In genomic region chr16:4557949-4558348, GRCm38 (mm10) we compare ENCODE assay signal across 8 mouse cellular contexts. TPM values are rescaled to one million over a fixed set of nuclear protein-coding genes. Genes with fewer than 3 reads are reported as not detected.
A peak's percentile ranks its signal among the peaks of the same experiment; 100 is the strongest.
DNase-seq lines count a peak whose midpoint lies in the region; ATAC-seq and TF ChIP-seq lines count a peak whose summit lies in the region.

No protein-coding gene starts in this region.

- no peaks in the 10 kb centered on the region for H3K9me3 ChIP-seq in neural tube, embryonic 15.5 days (replicated peaks)

- no peak for TF ChIP-seq CTCF in lung, adult 2 months (IDR thresholded peaks at IDR 0.05; ENCODE audit: insufficient read depth, low read length)

- H3K4me1 ChIP-seq in lung, adult 2 months (ENCODE audit: control insufficient read depth, insufficient read depth, low read length) = no peaks in the 10 kb centered on the region; the same call in 1 of the 2 replicates
- H3K4me1 ChIP-seq in neural tube, embryonic 15.5 days = peaks cover 28% of the 10 kb centered on the region

- peak overlapping the region; percentile 72 for H3K9ac ChIP-seq in neural tube, embryonic 15.5 days (replicated peaks)

- peak; percentile 15 for DNase-seq in MN1 (ENCODE audit: low spot score)
- DNase-seq in cerebellum, adult 9-10 months = peak; percentile 67
- peak; percentile 58 to 68 for DNase-seq in layer of hippocampus, adult 8-10 months (ENCODE audit: low spot score in 2 of 2)
- peak; percentile 67 for DNase-seq in lung, adult 2 months
- peak; percentile 63 to 66 for DNase-seq in thymus, adult 18-20 months

- ATAC-seq in frontal cortex, adult (ENCODE audit: low TSS enrichment) = peak; percentile 68
- ATAC-seq in hematopoietic stem cell, adult 5-6 weeks (replicated peaks in 1 of 2; ENCODE audit: insufficient read depth in 1 of 2, low FRiP score in 2 of 2, low TSS enrichment in 1 of 2, low read depth in 1 of 2, poor library complexity in 2 of 2, severe bottlenecking in 2 of 2) = peak; percentile 27 to 53
- peak; percentile 55 for ATAC-seq in neural tube, embryonic 15.5 days (ENCODE audit: low FRiP score)

- peak overlapping the region; percentile 96 for H3K27ac ChIP-seq in neural tube, embryonic 15.5 days (replicated peaks)

- H3K27me3 ChIP-seq in neural tube, embryonic 15.5 days (replicated peaks) = no peaks in the 10 kb centered on the region

- H3K4me2 ChIP-seq in neural tube, embryonic 15.5 days = peak overlapping the region; percentile 95

- no peaks in the 10 kb centered on the region for H3K36me3 ChIP-seq in neural tube, embryonic 15.5 days

- WGBS in lung, adult 2 months = under 1% methylated on average over 19 of the region's 19 CpGs
- under 1% methylated on average over 19 of the region's 19 CpGs for WGBS in neural tube, embryonic 15.5 days

- peak overlapping the region; percentile 82 for H3K4me3 ChIP-seq in lung, adult 2 months (replicated peaks; ENCODE audit: extremely low read depth, low read depth, low read length)
- H3K4me3 ChIP-seq in neural tube, embryonic 15.5 days (replicated peaks) = peak overlapping the region; percentile 73

- TF ChIP-seq POLR2A in lung, adult 2 months (IDR thresholded peaks at IDR 0.05; ENCODE audit: borderline replicate concordance, extremely low read depth, low read depth, low read length) = peak; percentile 33; the same call in 1 of the 2 replicates

RNA-seq across cellular contexts. Expression of gene Tfap4, which starts 1.7 kb away (rescaled TPM):
- total RNA-seq in hematopoietic stem cell, adult 5-6 weeks (2017) = 49.7 and 59.2 TPM in 2 replicates
- total RNA-seq in layer of hippocampus, adult 8-10 months (2022) = 1 to 10 TPM; 5.8 to 7.4 (median 7.4) TPM
- 6.0 and 6.9 TPM in 2 replicates for polyA plus RNA-seq in lung, adult 2 months (2012; rRNA removed)
- 8.6 and 12.3 TPM in 2 replicates for polyA plus RNA-seq in neural tube, embryonic 15.5 days (2015; fragmentation: Nextera tagmentation; extraction: Ambion mirVana)

RNA-seq across cellular contexts. Expression of gene Srl, which starts 16.3 kb away (rescaled TPM):
- 21.6 and 34.5 TPM in 2 replicates for total RNA-seq in hematopoietic stem cell, adult 5-6 weeks (2017)
- 10 to 100 TPM; 10.4 to 14.5 (median 11.2) TPM for total RNA-seq in layer of hippocampus, adult 8-10 months (2022)
- polyA plus RNA-seq in lung, adult 2 months (2012; rRNA removed) = 3.6 and 12.6 TPM in 2 replicates
- 22.4 and 26.3 TPM in 2 replicates for polyA plus RNA-seq in neural tube, embryonic 15.5 days (2015; fragmentation: Nextera tagmentation; extraction: Ambion mirVana)

RNA-seq across cellular contexts. Expression of gene Glis2, which starts 36.6 kb away (rescaled TPM):
- total RNA-seq in hematopoietic stem cell, adult 5-6 weeks (2017) = 1.7 and 4.3 TPM in 2 replicates
- total RNA-seq in layer of hippocampus, adult 8-10 months (2022) = 10 to 100 TPM; 10.9 to 18.4 (median 11.9) TPM
- 66.5 and 76.4 TPM in 2 replicates for polyA plus RNA-seq in lung, adult 2 months (2012; rRNA removed)
- polyA plus RNA-seq in neural tube, embryonic 15.5 days (2015; fragmentation: Nextera tagmentation; extraction: Ambion mirVana) = 17.2 and 18.7 TPM in 2 replicates

Comparison
In these comparisons a context has a peak if more than half of its experiments do, and no peak if none do; other contexts are left out.
1. Peak in every context shown above with its lines: DNase-seq, ATAC-seq, H3K4me3 ChIP-seq and H3K27ac ChIP-seq.
2. DNase-seq: peak in every context shown above with its lines; median percentile 67 in cerebellum, adult 9-10 months; 67 in lung, adult 2 months; 64 in thymus, adult 18-20 months; 63 in layer of hippocampus, adult 8-10 months; 15 in MN1.